Mouse (Mus musculus) forebrain, embryonic 14.5 days (tissue): ENCODE results near the gene Rsc1a1. TPM values are rescaled to one million over a fixed set of nuclear protein-coding genes. Genes with fewer than 3 reads are reported as not detected.

ENCODE experiments used
- ATAC-seq: fragments of 200-750 bp; cut with Nextera tagmentation; 2 replicates; pipeline ENCODE4 v1.8.0; 2017; ENCODE audit warnings: mild to moderate bottlenecking, moderate library complexity
- DNase-seq: peaks from one replicate; pipeline ENCODE4 v3.0.0-alpha.2; 2015; ENCODE audit warnings: low spot score
- H3K27ac ChIP-seq: fragments of 300-500 bp; sonication (generic); 2 replicates; pipeline ENCODE4 v1.5.1; 2014; ENCODE audit warnings: low read depth, mild to moderate bottlenecking, control low read depth, low read length, moderate library complexity
- H3K27me3 ChIP-seq: fragments of 300-500 bp; sonication (generic); replicated peaks from 2 replicates; pipeline ENCODE4 v1.6.1; 2014; ENCODE audit warnings: low read length, control low read depth, mixed read lengths; ENCODE audit not compliant: control insufficient read depth, insufficient read depth
- H3K36me3 ChIP-seq: fragments of 300-500 bp; sonication (generic); 2 replicates; pipeline ENCODE4 v1.6.1; 2014; ENCODE audit warnings: low read length, control low read depth; ENCODE audit not compliant: control insufficient read depth, insufficient read depth
- H3K4me1 ChIP-seq: fragments of 300-500 bp; sonication (generic); 2 replicates; pipeline ENCODE4 v1.6.1; 2014; ENCODE audit warnings: antibody characterized with exemption, low read length, control low read depth; ENCODE audit not compliant: control insufficient read depth, insufficient read depth
- H3K4me2 ChIP-seq: fragments of 300-500 bp; sonication (generic); 2 replicates; pipeline ENCODE4 v1.6.1; 2014; ENCODE audit warnings: mild to moderate bottlenecking, control low read depth, low read length
- H3K4me3 ChIP-seq: fragments of 300-500 bp; sonication (generic); 2 replicates; pipeline ENCODE4 v1.5.1; 2014; ENCODE audit warnings: low read depth, low read length, control low read depth
- H3K9ac ChIP-seq: fragments of 300-500 bp; sonication (generic); 2 replicates; pipeline ENCODE4 v1.6.1; 2014; ENCODE audit warnings: mild to moderate bottlenecking, low read length, control low read depth, moderate library complexity
- H3K9me3 ChIP-seq: fragments of 300-500 bp; sonication (generic); replicated peaks from 2 replicates; pipeline ENCODE4 v1.6.1; 2016; ENCODE audit warnings: low read length, control low read depth, mixed read lengths; ENCODE audit not compliant: control insufficient read depth
- WGBS: fragments of 180-500 bp; shearing (Covaris S2); extraction: QIAGEN DNeasy Blood & Tissue Kit; methylation state at CpG from one replicate; pipeline ENCODE4 v1.1.7; 2014; 5-methylcytosine and 5-hydroxymethylcytosine counted together
- polyA plus RNA-seq: library from polyadenylated mRNA; unstranded; fragments of >200 nt; fragmentation: Nextera tagmentation; extraction: Ambion mirVana; gene quantifications from 2 replicates; pipeline ENCODE4 v1.2.1, GENCODE M21; 2014

Rsc1a1 gene
- polyA plus RNA-seq = 2.5 TPM in 1 of 2 replicates, not detected in the other

DNA sequence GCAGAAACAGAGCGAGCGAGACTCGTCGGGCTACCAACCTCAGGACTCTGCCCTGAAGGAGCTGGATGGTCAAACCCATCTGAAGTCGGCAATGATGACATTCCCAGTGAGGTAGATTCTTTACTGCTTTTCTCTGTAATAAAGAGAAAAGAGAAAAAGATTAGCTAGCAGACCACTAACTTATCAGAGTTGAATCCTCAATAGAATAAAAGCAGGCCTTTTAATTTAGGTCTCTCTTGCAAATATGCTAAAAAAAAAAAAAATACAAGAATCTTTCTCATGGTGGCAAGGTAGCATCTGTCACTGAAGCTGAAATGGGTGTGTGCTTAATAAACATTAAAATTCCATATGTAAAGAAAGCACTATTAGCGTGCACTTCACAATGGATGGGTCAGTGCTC, at the start of gene Rsc1a1:
Gene Rsc1a1 (minus strand): TSS at position 101 of the 400 bp plus-strand sequence.
- Histone ChIP-seq H3K4me2 (no peak within 1 kb of the TSS), H3K36me3 (peaks cover 57% of the 10 kb centered on the region), H3K9me3 (no peaks in the 10 kb centered on the region), H3K4me3 (no peak within 1 kb of the TSS), H3K27me3 (no peaks in the 10 kb centered on the region), H3K9ac (no peak within 1 kb of the TSS), H3K4me1 (no peaks in the 10 kb centered on the region), H3K27ac (no peak within 1 kb of the TSS)
- no peak for ATAC-seq
- 93% methylated on average over 6 of the region's 6 CpGs for WGBS
- no peak for DNase-seq

DNA sequence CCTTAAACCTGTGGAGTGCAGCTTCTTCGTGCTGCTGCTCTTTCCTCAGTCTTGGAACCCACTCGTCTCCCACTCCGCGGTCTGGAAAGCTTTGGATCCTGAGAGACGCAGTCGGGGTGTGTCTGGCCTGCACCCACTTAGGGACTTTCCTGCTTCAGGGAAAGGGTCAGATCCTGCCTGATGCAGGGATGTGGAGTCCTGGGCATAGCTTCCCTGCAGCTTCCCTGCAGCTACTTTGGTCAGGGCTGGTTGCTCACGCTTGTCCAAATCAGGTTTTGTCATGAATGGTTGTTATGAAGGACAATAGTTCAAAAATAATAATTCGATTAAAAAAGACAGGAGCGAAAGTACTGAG, 49.8 kb upstream of the Rsc1a1 start:
- H3K36me3 ChIP-seq = no peaks in the 10 kb centered on the region
- H3K27ac ChIP-seq = peak overlapping the region; percentile 27; the same call in 1 of the 2 replicates
- WGBS = 25% methylated on average over 9 of the region's 9 CpGs
- H3K4me1 ChIP-seq = no peaks in the 10 kb centered on the region
- H3K4me3 ChIP-seq = peak overlapping the region; percentile 34
- no peak for DNase-seq
- peak overlapping the region; percentile 59 for H3K4me2 ChIP-seq
- H3K9me3 ChIP-seq = no peaks in the 10 kb centered on the region
- peak overlapping the region; percentile 58 for H3K9ac ChIP-seq
- no peak for ATAC-seq
- no peaks in the 10 kb centered on the region for H3K27me3 ChIP-seq

DNA sequence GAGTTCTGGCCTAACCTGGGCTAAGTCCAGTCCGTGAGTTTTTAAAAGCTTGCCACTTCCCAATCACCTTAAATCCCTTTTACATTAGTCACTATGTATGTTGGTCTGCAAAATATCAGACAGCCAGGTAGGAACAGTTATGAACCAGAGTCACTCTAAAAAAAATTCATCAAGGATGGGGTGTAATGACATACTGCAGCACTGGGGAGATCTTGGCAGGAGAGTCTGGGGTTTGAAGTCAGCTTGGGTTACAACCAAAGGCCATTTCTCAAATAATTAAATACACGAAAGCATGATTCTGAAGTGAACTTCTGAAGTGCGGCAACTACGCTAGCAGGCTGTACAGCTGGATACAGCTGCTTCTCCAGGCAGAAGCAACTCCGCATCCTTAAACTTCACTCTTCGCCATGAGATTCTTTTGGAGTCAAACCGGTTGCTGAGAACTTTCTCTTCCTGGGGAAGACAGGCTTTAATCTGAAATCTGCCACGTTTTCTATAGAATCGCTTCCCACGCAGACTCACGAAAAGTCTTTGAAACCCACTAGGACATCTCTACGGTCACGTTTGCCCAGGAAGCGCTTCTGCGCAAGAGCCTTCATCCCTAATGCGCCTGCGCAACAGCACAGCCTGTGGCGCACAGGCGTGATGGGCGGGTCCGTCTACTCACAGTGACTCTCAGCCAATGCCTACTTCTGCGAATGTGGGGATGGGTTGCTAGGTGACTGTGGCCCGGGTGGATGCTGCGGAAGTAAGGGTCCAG, 49.2 kb upstream of the Rsc1a1 start:
- Histone ChIP-seq H3K4me2 (peak overlapping the region; percentile 59), H3K27me3 (no peaks in the 10 kb centered on the region), H3K4me1 (no peaks in the 10 kb centered on the region), H3K9ac (peak overlapping the region; percentile 58), H3K27ac (peak overlapping the region; percentile 27; the same call in 1 of the 2 replicates), H3K36me3 (no peaks in the 10 kb centered on the region), H3K9me3 (no peaks in the 10 kb centered on the region), H3K4me3 (peak overlapping the region; percentile 34)
- DNase-seq (peak; percentile 98), ATAC-seq (peak; percentile 99)
- 6% methylated on average over 24 of the region's 24 CpGs for WGBS

- no peaks in the 10 kb centered on the region for H3K36me3 ChIP-seq
- no peak overlapping the region for H3K4me2 ChIP-seq
- H3K4me1 ChIP-seq = no peaks in the 10 kb centered on the region
- no peak overlapping the region for H3K27ac ChIP-seq
- no peaks in the 10 kb centered on the region for H3K9me3 ChIP-seq
- no peak overlapping the region for H3K4me3 ChIP-seq
- no peak for DNase-seq
- no peak overlapping the region for H3K9ac ChIP-seq
- 81% methylated on average over 5 of the region's 5 CpGs for WGBS
- H3K27me3 ChIP-seq = no peaks in the 10 kb centered on the region
- ATAC-seq = no peak
Observed at GRCm38 (mm10) chr4:141731766-141732165, 46.4 kb upstream of the Rsc1a1 start.

DNA sequence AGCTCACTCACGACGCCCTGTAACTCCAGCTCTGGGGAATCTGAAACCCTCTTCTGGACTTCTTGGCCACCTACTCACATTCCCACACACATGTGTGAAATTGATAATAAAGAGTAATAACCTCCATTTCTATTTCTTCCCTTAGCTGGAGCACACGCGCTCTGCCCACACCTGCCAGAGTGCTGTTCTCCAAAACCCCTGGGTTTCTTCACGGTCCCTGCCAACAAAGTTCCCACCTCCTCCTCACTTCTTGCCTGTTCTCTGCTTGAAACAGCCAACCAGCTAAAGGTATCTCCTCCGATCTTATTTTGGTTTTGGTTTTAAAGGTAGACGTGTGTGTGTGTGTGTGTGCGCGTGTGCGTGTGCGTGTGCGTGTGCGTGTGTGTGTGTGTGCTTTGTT, 45.0 kb upstream of the Rsc1a1 start:
- no peaks in the 10 kb centered on the region for H3K27me3 ChIP-seq
- no peaks in the 10 kb centered on the region for H3K36me3 ChIP-seq
- H3K4me2 ChIP-seq = no peak overlapping the region
- no peak overlapping the region for H3K4me3 ChIP-seq
- no peaks in the 10 kb centered on the region for H3K4me1 ChIP-seq
- H3K9ac ChIP-seq = no peak overlapping the region
- no peak overlapping the region for H3K27ac ChIP-seq
- DNase-seq (no peak), ATAC-seq (no peak)
- H3K9me3 ChIP-seq = no peaks in the 10 kb centered on the region
- WGBS = 87% methylated on average over 13 of the region's 13 CpGs

GRCm38 (mm10) chr4:141729266-141729665, 43.9 kb upstream of the Rsc1a1 start:
- H3K27ac ChIP-seq = no peak overlapping the region
- WGBS = 63% methylated on average over 3 of the region's 3 CpGs
- H3K4me2 ChIP-seq = no peak overlapping the region
- no peaks in the 10 kb centered on the region for H3K4me1 ChIP-seq
- DNase-seq (no peak), ATAC-seq (no peak)
- no peaks in the 10 kb centered on the region for H3K9me3 ChIP-seq
- H3K36me3 ChIP-seq = no peaks in the 10 kb centered on the region
- H3K4me3 ChIP-seq = no peak overlapping the region
- no peaks in the 10 kb centered on the region for H3K27me3 ChIP-seq
- H3K9ac ChIP-seq = no peak overlapping the region

- DNase-seq = no peak
- no peaks in the 10 kb centered on the region for H3K9me3 ChIP-seq
- H3K4me1 ChIP-seq = peaks cover 13% of the 10 kb centered on the region
- H3K4me2 ChIP-seq = no peak overlapping the region
- no peak overlapping the region for H3K9ac ChIP-seq
- no peak overlapping the region for H3K4me3 ChIP-seq
- H3K27ac ChIP-seq = no peak overlapping the region
- no peak for ATAC-seq
- H3K36me3 ChIP-seq = no peaks in the 10 kb centered on the region
- WGBS = 59% methylated on average over 3 of the region's 3 CpGs
- H3K27me3 ChIP-seq = no peaks in the 10 kb centered on the region
Observed at GRCm38 (mm10) chr4:141725738-141726137, 40.3 kb upstream of the Rsc1a1 start.

DNA sequence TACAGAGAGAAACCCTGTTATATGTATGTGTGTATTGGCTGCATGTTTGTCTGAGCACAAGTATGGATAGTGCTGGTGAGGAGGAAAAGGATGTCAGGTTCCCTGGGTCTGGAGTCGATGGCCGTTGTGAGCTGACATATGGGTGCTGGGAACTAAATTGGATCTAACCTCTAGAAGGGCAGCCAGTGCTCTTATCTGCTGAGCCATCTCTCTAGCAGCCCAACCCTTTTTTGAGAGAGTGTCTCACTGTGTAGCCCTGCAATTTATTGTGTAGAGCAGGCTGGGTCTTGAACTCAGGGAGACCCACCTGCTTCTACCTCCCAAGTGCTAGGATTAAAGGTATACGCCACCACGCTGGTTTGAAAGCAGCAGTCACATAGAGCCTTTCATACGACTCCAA, 39.9 kb upstream of the Rsc1a1 start:
- no peaks in the 10 kb centered on the region for H3K27me3 ChIP-seq
- no peak overlapping the region for H3K27ac ChIP-seq
- WGBS = 82% methylated on average over 5 of the region's 5 CpGs
- peaks cover 13% of the 10 kb centered on the region for H3K4me1 ChIP-seq
- ATAC-seq = no peak
- H3K36me3 ChIP-seq = no peaks in the 10 kb centered on the region
- H3K4me3 ChIP-seq = no peak overlapping the region
- no peaks in the 10 kb centered on the region for H3K9me3 ChIP-seq
- DNase-seq = no peak
- H3K9ac ChIP-seq = no peak overlapping the region; the same call in 1 of the 2 replicates
- H3K4me2 ChIP-seq = no peak overlapping the region

DNA sequence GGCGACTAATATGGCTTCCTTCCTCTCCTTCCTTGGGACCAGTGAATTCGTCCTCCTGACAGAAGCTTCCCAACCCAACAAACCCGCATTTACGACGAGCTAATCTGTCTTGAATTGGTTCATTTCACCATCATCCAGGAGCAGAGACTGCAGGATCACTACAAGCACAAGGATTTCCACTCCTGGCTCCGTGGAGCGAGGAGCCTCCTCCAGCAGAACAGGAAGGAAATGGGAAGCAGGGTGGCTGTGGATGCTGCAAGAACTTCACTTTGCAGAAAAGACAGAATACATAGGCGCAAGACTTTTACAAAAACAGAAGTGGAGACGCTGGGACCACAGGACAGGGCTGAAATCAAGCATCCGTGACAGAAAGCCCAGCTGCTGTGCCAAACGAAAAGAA, 39.2 kb upstream of the Rsc1a1 start:
- Histone ChIP-seq H3K27me3 (no peaks in the 10 kb centered on the region), H3K4me3 (no peak overlapping the region), H3K27ac (no peak overlapping the region), H3K9me3 (no peaks in the 10 kb centered on the region), H3K4me2 (no peak overlapping the region), H3K36me3 (0 out of 2 replicates have a peak, but pooled peaks cover 4% of the 10 kb centered on the region), H3K4me1 (peaks cover 13% of the 10 kb centered on the region), H3K9ac (no peak overlapping the region)
- ATAC-seq (no peak), DNase-seq (no peak)
- 70% methylated on average over 11 of the region's 11 CpGs for WGBS
